Mouse (Mus musculus): ENCODE data around the gene Mindy2. TPM values are rescaled to one million over a fixed set of nuclear protein-coding genes. Genes with fewer than 3 reads are reported as not detected.
"Not testable (repeated sequence)": the region's sequence is repeated elsewhere in the genome, so short reads cannot be mapped to it uniquely, and the experiment has no call there.

Gene Mindy2
- total RNA-seq, 2 experiments from 2014 or later, result 9.0 to 12.5 TPM

- ATAC-seq (replicated peaks; ENCODE audit: poor library complexity, severe bottlenecking), result peak; percentile 93
Measured at GRCm38 (mm10) chr9:70590775-70591174, 66.2 kb downstream of the Mindy2 start.

- no peak for ATAC-seq (replicated peaks; ENCODE audit: poor library complexity, severe bottlenecking)
Measured at GRCm38 (mm10) chr9:70587171-70587570, 69.8 kb downstream of the Mindy2 start.

GRCm38 (mm10) chr9:70585172-70585571 lies 71.8 kb downstream of the Mindy2 start:
- peak; percentile 93 for ATAC-seq (replicated peaks; ENCODE audit: poor library complexity, severe bottlenecking)

GRCm38 (mm10) chr9:70584641-70585040 lies 72.3 kb downstream of the Mindy2 start:
- no peak for ATAC-seq (replicated peaks; ENCODE audit: poor library complexity, severe bottlenecking)

GRCm38 (mm10) chr9:70580956-70581355 lies 76.0 kb downstream of the Mindy2 start:
- no peak for ATAC-seq (replicated peaks; ENCODE audit: poor library complexity, severe bottlenecking)

GRCm38 (mm10) chr9:70578123-70578522 lies 78.9 kb downstream of the Mindy2 start:
- no peak for ATAC-seq (replicated peaks; ENCODE audit: poor library complexity, severe bottlenecking)

GRCm38 (mm10) chr9:70570351-70570750 lies 86.6 kb downstream of the Mindy2 start:
- ATAC-seq (replicated peaks; ENCODE audit: poor library complexity, severe bottlenecking), result no peak

- no peak for ATAC-seq (replicated peaks; ENCODE audit: poor library complexity, severe bottlenecking)
Measured at GRCm38 (mm10) chr9:70567651-70568050, 89.3 kb downstream of the Mindy2 start.

- ATAC-seq (replicated peaks; ENCODE audit: poor library complexity, severe bottlenecking), result no peak
Measured at GRCm38 (mm10) chr9:70562825-70563224, 94.1 kb downstream of the Mindy2 start.

GRCm38 (mm10) chr9:70556796-70557195 lies 100.2 kb downstream of the Mindy2 start:
- no peak for ATAC-seq (replicated peaks; ENCODE audit: poor library complexity, severe bottlenecking)

GRCm38 (mm10) chr9:70555431-70555830 lies 101.5 kb downstream of the Mindy2 start:
- no peak for ATAC-seq (replicated peaks; ENCODE audit: poor library complexity, severe bottlenecking)

GRCm38 (mm10) chr9:70552233-70552632 lies 104.7 kb downstream of the Mindy2 start:
- ATAC-seq (replicated peaks; ENCODE audit: poor library complexity, severe bottlenecking), result not testable (repeated sequence)

- no peak for ATAC-seq (replicated peaks; ENCODE audit: poor library complexity, severe bottlenecking)
Measured at GRCm38 (mm10) chr9:70551524-70551923, 105.5 kb downstream of the Mindy2 start.

Other genes with a start within 250 kb of the Mindy2 start
- 63.0 and 75.8 TPM in 2 replicates for gene Ccnb2, start 235.6 kb downstream of the Mindy2 start, total RNA-seq (2014; fragmentation: Nextera tagmentation)
- gene Ccnb2, start 235.6 kb downstream of the Mindy2 start, total RNA-seq (2017), result 78.5 and 83.1 TPM in 2 replicates
- 42.8 and 45.7 TPM in 2 replicates for gene Rnf111, start 153.4 kb downstream of the Mindy2 start, total RNA-seq (2014; fragmentation: Nextera tagmentation)
- gene Rnf111, start 153.4 kb downstream of the Mindy2 start, total RNA-seq (2017), result 23.0 and 31.6 TPM in 2 replicates
- 74.8 and 99.4 TPM in 2 replicates for gene Sltm, start 114.4 kb downstream of the Mindy2 start, total RNA-seq (2014; fragmentation: Nextera tagmentation)
- gene Sltm, start 114.4 kb downstream of the Mindy2 start, total RNA-seq (2017), result 75.7 and 92.9 TPM in 2 replicates
- gene Gm10642, start 923 bp downstream of the Mindy2 start, total RNA-seq (2014; fragmentation: Nextera tagmentation), result not detected in 2 replicates
- gene Gm10642, start 923 bp downstream of the Mindy2 start, total RNA-seq (2017), result 0.26 TPM in 1 of 2 replicates, not detected in the other
- 61.0 and 70.7 TPM in 2 replicates for gene Adam10, start 21.8 kb upstream of the Mindy2 start, total RNA-seq (2014; fragmentation: Nextera tagmentation)
- gene Adam10, start 21.8 kb upstream of the Mindy2 start, total RNA-seq (2017), result 46.5 and 47.8 TPM in 2 replicates

Measured in granulocyte monocyte progenitor cell, adult 5-6 weeks (primary cell).